Mouse (Mus musculus) macrophage (primary cell): ENCODE data around the gene Scly. TPM values are rescaled to one million over a fixed set of nuclear protein-coding genes. Genes with fewer than 3 reads are reported as not detected.

Experiments used
- H3K27ac ChIP-seq: fragments of 350-480 bp; formaldehyde crosslinking; 2 replicates; pipeline ENCODE4 v1.9.0; 2021
- H3K36me3 ChIP-seq: fragments of 350-480 bp; formaldehyde crosslinking; 2 replicates; pipeline ENCODE4 v1.9.0; 2021; ENCODE audit errors: inconsistent target
- H3K4me3 ChIP-seq: fragments of 350-480 bp; formaldehyde crosslinking; 2 replicates; pipeline ENCODE4 v1.9.0; 2021; ENCODE audit errors: inconsistent target
- H3K79me2 ChIP-seq: fragments of 350-480 bp; formaldehyde crosslinking; 2 replicates; pipeline ENCODE4 v1.9.0; 2021; ENCODE audit errors: inconsistent target
- WGBS: methylation state at CpG from one replicate; pipeline ENCODE4 v1.1.7; 2026; ENCODE audit warnings: inconsistent platforms; ENCODE audit not compliant: missing documents; 5-methylcytosine and 5-hydroxymethylcytosine counted together
- polyA plus RNA-seq: library from polyadenylated mRNA; stranded (reverse); fragments of 250-400 nt; gene quantifications from 3 replicates; pipeline ENCODE4 v1.2.4, GENCODE M21; 2018; ENCODE audit warnings: inconsistent platforms

Gene Scly
- polyA plus RNA-seq, 1 experiment from 2014 or later: 82.9 TPM

- peaks cover 68% of the 10 kb centered on the region for H3K36me3 ChIP-seq
- H3K27ac ChIP-seq: no peak overlapping the region
- peaks cover 3% of the 10 kb centered on the region; the same call in 1 of the 2 replicates for H3K79me2 ChIP-seq
- 40% methylated on average over 1 of the region's 1 CpGs for WGBS
- H3K4me3 ChIP-seq: no peak overlapping the region
Observed at GRCm38 (mm10) chr1:91279126-91279525, 19.0 kb upstream of the Scly start.

GRCm38 (mm10) chr1:91282582-91282981, 15.6 kb upstream of the Scly start:
- Histone ChIP-seq H3K36me3 (peaks cover 73% of the 10 kb centered on the region), H3K79me2 (no peaks in the 10 kb centered on the region), H3K4me3 (no peak overlapping the region), H3K27ac (no peak overlapping the region)
- 53% methylated on average over 1 of the region's 1 CpGs for WGBS

- Histone ChIP-seq H3K27ac (no peak overlapping the region), H3K79me2 (no peaks in the 10 kb centered on the region), H3K36me3 (peaks cover 58% of the 10 kb centered on the region), H3K4me3 (no peak overlapping the region)
- WGBS: 79% methylated on average over 1 of the region's 1 CpGs
Observed at GRCm38 (mm10) chr1:91289375-91289774, 8.8 kb upstream of the Scly start.

- Histone ChIP-seq H3K79me2 (no peaks in the 10 kb centered on the region), H3K36me3 (peaks cover 30% of the 10 kb centered on the region; the same call in 1 of the 2 replicates), H3K27ac (no peak overlapping the region), H3K4me3 (no peak overlapping the region)
- WGBS: 96% methylated on average over 10 of the region's 11 CpGs
Observed at GRCm38 (mm10) chr1:91292101-91292825, 5.9 kb upstream of the Scly start.

GRCm38 (mm10) chr1:91295544-91295943, 2.6 kb upstream of the Scly start:
- Histone ChIP-seq H3K27ac (no peak overlapping the region), H3K79me2 (no peaks in the 10 kb centered on the region; the same call in 1 of the 2 replicates), H3K36me3 (peaks cover 7% of the 10 kb centered on the region; the same call in 1 of the 2 replicates), H3K4me3 (no peak overlapping the region)
- 82% methylated on average over 6 of the region's 6 CpGs for WGBS

DNA sequence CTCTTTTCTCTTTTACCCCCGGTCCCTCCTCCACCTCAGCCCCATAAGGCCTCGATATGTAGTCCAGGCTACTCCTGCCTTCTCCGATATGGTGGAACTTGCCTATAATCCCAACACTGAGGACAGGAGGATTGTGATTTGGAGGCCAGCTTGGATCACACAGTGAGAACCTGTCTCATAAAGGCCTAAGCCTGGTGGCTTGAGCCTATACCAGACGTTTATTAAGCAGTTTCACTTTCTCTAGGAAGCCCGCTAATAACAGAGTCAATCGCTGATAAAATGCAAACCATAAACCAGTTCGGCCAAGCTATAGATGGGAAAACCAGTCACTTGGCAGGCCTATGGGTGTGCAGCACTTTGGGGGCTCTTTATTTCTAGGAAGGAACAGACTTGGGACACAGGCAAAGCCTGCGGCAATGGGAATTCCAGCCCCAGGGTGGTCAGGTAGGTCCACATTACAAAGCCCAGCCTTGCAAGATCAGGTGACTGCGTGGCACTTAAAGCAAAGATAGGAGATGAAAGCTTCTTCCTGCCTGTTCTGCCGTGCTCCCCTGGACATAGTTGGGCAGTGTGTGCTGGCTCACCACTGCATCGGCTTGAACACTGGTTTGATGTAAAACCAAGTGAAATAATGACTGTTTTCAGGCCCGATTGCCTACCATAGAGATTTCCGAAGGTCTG, 1.0 kb downstream of the Scly start:
- H3K27ac ChIP-seq: peak overlapping the region; percentile 75
- no peaks in the 10 kb centered on the region; the same call in 1 of the 2 replicates for H3K79me2 ChIP-seq
- 31% methylated on average over 13 of the region's 13 CpGs for WGBS
- H3K4me3 ChIP-seq: peak overlapping the region; percentile 83
- H3K36me3 ChIP-seq: peaks cover 18% of the 10 kb centered on the region

- Histone ChIP-seq H3K36me3 (peaks cover 18% of the 10 kb centered on the region), H3K4me3 (peak overlapping the region; percentile 83), H3K27ac (peak overlapping the region; percentile 75), H3K79me2 (no peaks in the 10 kb centered on the region; the same call in 1 of the 2 replicates)
- 65% methylated on average over 5 of the region's 5 CpGs for WGBS
Observed at GRCm38 (mm10) chr1:91299707-91300426, 1.7 kb downstream of the Scly start.

DNA sequence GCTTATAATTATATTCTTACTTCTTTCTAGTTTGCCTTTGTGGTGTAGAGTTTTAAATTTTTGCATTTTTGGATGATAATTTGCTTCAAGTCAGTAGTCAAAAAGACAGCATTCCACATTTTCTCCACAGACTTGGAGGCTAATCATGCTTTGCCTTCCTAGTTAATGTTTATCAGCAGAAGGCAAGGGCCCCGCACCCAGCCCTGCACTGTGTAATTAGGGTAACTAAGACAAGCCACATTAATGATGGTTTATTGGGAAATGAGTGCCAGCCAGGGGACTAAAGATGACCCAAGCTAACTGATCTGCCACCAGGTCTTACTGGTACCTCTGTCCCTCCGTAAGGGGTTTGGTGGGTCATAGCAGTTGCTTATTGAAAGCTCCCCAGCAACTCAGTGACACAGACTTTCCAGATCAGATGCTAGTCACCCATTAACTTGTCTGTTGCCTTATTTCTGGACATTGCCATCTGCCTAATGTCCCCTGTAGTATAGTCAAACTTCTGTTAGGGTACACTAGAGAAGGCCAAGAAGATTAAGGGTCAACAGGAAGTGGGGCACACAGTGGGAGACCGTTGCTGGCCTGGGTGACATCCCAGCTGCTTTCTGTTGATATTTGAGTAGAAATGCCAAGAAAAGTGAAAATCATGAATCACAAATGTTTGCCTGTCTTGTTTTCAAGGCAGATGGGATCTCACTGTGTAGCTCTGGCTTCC, 3.2 kb downstream of the Scly start:
- WGBS: 97% methylated on average over 3 of the region's 3 CpGs
- Histone ChIP-seq H3K27ac (no peak overlapping the region), H3K36me3 (peaks cover 30% of the 10 kb centered on the region), H3K79me2 (no peaks in the 10 kb centered on the region; the same call in 1 of the 2 replicates), H3K4me3 (no peak overlapping the region)

- Histone ChIP-seq H3K4me3 (no peak overlapping the region), H3K79me2 (no peaks in the 10 kb centered on the region; the same call in 1 of the 2 replicates), H3K36me3 (peaks cover 35% of the 10 kb centered on the region), H3K27ac (no peak overlapping the region)
- WGBS: 100% methylated on average over 3 of the region's 3 CpGs
Observed at GRCm38 (mm10) chr1:91302021-91302420, 3.9 kb downstream of the Scly start.

- H3K79me2 ChIP-seq: no peaks in the 10 kb centered on the region; the same call in 1 of the 2 replicates
- H3K36me3 ChIP-seq: peaks cover 60% of the 10 kb centered on the region
- 100% methylated on average over 4 of the region's 4 CpGs for WGBS
- no peak overlapping the region for H3K4me3 ChIP-seq
- H3K27ac ChIP-seq: no peak overlapping the region
Observed at GRCm38 (mm10) chr1:91304621-91305020, 6.5 kb downstream of the Scly start.

- H3K79me2 ChIP-seq: no peaks in the 10 kb centered on the region
- 95% methylated on average over 13 of the region's 13 CpGs for WGBS
- peaks cover 82% of the 10 kb centered on the region for H3K36me3 ChIP-seq
- no peak overlapping the region for H3K27ac ChIP-seq
- H3K4me3 ChIP-seq: no peak overlapping the region
Observed at GRCm38 (mm10) chr1:91309366-91310085, 11.4 kb downstream of the Scly start.

DNA sequence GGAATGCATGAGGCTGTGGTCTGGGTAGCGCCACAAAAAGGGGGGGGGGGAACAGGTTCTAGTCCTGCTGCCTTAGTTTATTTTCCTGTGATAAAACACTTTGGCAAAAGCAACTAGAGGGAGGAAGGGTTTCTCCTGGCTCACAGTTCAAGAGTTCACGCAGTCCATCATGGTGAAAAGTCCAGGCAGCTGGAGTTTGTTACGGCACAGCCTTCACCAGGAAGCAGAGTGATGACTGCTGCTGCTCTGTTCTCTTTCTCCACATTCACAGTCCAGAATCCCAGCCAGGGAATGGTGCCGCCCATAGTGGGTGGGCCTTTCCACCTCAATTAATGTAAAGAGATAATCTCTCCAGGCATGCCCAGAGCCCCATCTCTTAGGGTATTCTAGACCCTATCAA, 14.1 kb downstream of the Scly start:
- Histone ChIP-seq H3K27ac (no peak overlapping the region), H3K36me3 (peaks cover 78% of the 10 kb centered on the region), H3K79me2 (no peaks in the 10 kb centered on the region), H3K4me3 (no peak overlapping the region)
- 89% methylated on average over 4 of the region's 4 CpGs for WGBS

DNA sequence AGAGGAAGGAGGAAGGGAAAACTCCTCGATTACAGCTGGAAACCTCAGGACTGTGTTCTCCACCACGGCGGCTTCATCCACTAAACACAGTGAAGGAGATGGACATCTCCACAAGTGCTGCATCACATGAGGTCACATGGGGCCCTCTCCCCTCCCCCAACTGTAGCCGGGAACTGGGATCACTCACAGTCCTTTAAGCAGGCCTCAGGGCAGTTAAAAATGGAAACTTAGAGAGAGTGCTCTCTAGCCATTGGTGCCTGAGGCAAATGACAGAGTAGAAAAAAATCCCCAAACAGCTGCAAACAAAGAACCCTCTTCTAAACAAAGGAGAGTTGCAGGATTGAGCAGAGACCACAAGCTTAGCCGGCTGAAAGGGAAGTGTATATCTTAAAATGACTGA, 15.1 kb downstream of the Scly start:
- Histone ChIP-seq H3K36me3 (peaks cover 68% of the 10 kb centered on the region), H3K79me2 (no peaks in the 10 kb centered on the region), H3K27ac (no peak overlapping the region), H3K4me3 (no peak overlapping the region)
- WGBS: 84% methylated on average over 5 of the region's 5 CpGs

- 87% methylated on average over 6 of the region's 6 CpGs for WGBS
- Histone ChIP-seq H3K4me3 (no peak overlapping the region), H3K79me2 (no peaks in the 10 kb centered on the region), H3K27ac (no peak overlapping the region), H3K36me3 (peaks cover 24% of the 10 kb centered on the region; the same call in 1 of the 2 replicates)
Observed at GRCm38 (mm10) chr1:91317656-91318055, 19.5 kb downstream of the Scly start.
